13 mouse cellular contexts compared by ENCODE assay signal in the genomic region with DNA sequence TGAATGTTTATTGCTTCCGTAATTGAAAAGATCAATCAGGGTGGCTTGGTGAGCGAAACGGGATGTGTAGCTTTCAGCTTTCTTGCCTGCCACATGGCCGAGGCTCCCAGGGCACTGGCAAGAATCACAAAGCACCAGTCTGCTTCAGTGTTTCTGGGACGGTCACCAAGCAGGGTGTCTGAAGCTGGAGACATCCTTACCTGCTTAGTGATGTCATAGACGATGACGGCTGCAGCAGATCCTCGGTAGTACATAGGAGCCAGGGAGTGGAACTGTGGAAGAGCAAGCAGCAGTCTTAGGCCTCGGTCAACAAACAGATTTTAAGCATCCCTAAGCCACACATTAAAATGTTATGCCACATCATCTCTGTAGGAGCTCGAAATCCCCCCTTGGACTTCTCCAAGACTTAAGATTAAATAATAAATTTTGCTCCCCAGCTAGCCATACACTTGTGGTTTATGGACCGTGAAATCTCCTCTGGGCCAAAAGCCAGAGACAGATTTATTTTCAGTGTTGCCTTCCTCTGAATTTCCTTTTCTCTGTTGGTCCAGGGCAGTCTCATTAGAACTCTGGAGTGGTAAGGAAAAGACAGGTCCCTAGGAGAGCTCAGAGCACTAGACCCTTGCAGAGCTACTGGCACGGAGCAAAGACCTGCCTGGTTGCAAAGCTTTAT. TPM values are rescaled to one million over a fixed set of nuclear protein-coding genes. Genes with fewer than 3 reads are reported as not detected.
DNase-seq lines count a peak whose midpoint lies in the region.
"Had no signal": no experiment of that assay in that cellular context is flagged by ENCODE, and none has a peak within 500 bp of the region (broad histone marks: within the 10 kb centered on the region; RNA-seq: fewer than 3 reads in every experiment).

No protein-coding gene starts in this region.

- intact Hi-C loops in left cerebral cortex, postnatal 4 days (cut with DNase I) = no loop called here
- intact Hi-C loops in heart, postnatal 14 days (cut with DNase I) = no loop called here

- WGBS in forebrain, embryonic 10.5 days = 94% methylated on average over 12 of the region's 12 CpGs

- H3K4me1 ChIP-seq in forebrain, embryonic 10.5 days = peaks cover 9% of the 10 kb centered on the region; the same call in 1 of the 2 replicates

- H3K27me3 ChIP-seq in forebrain, embryonic 10.5 days (ENCODE audit: poor library complexity, severe bottlenecking) = no peaks in the 10 kb centered on the region
- H3K27me3 ChIP-seq: lung, embryonic 15.5 days had no signal

- no peak overlapping the region for H3K27ac ChIP-seq in forebrain, embryonic 10.5 days
- H3K27ac ChIP-seq: lung, embryonic 15.5 days had no signal

- H3K9me3 ChIP-seq in forebrain, embryonic 10.5 days = no peaks in the 10 kb centered on the region
- H3K9me3 ChIP-seq: lung, embryonic 15.5 days had no signal

- no peak overlapping the region for H3K4me3 ChIP-seq in forebrain, embryonic 10.5 days
- H3K4me3 ChIP-seq: erythroblast, embryonic 14.5 days; lung, embryonic 15.5 days; myocyte had no signal

- H3K36me3 ChIP-seq in forebrain, embryonic 10.5 days (replicated peaks) = peaks cover 23% of the 10 kb centered on the region; the same call in 1 of the 2 replicates
- H3K36me3 ChIP-seq: lung, embryonic 15.5 days had no signal

- peak; percentile 25 for DNase-seq in left cerebral cortex, postnatal 4 days
- DNase-seq in left cerebral cortex, adult 11 months (ENCODE audit: low spot score) = no peak
- peak; percentile 35 for DNase-seq in cerebellum, adult 11 months
- peak; percentile 60 for DNase-seq in kidney, adult 18-20 months
- peak; percentile 36 for DNase-seq in mesoderm, embryonic 11.5 days (ENCODE audit: low read depth, low spot score)
- DNase-seq in layer of hippocampus, adult 9-11 months = no peak
- no peak for DNase-seq in forebrain, embryonic 10.5 days (ENCODE audit: extremely low spot score, low spot score)
- DNase-seq in heart, postnatal 14 days = no peak

RNA-seq across cellular contexts. Expression of gene Txndc2, which starts 56.0 kb away (rescaled TPM):
- total RNA-seq in left cerebral cortex, postnatal 4 days (2021) = under 1 TPM; 0.28 to 0.44 TPM
- polyA plus RNA-seq in forebrain, embryonic 10.5 days (2016; fragmentation: Nextera tagmentation; extraction: Ambion mirVana) = not detected in 2 replicates
- under 1 TPM in 1 of 2 experiments, not detected in 1; 0.19 TPM for total RNA-seq in heart, postnatal 14 days (2021)
- total RNA-seq: granulocyte monocyte progenitor cell, adult 5-6 weeks; hematopoietic stem cell, adult 5-6 weeks had no signal
- polyA plus RNA-seq: erythroblast, embryonic 14.5 days; lung, embryonic 15.5 days had no signal

Comparison
In these comparisons a context has a peak if more than half of its experiments do, and no peak if none do; other contexts are left out.
1. DNase-seq: peak in left cerebral cortex, postnatal 4 days (single experiment), cerebellum, adult 11 months (single experiment), kidney, adult 18-20 months (single experiment) and mesoderm, embryonic 11.5 days (single experiment); none in left cerebral cortex, adult 11 months (single experiment), layer of hippocampus, adult 9-11 months (single experiment), forebrain, embryonic 10.5 days (single experiment) and heart, postnatal 14 days (0 of 2).